Comparison of ENCODE assay signal across 1 mouse cellular context in the genomic region with DNA sequence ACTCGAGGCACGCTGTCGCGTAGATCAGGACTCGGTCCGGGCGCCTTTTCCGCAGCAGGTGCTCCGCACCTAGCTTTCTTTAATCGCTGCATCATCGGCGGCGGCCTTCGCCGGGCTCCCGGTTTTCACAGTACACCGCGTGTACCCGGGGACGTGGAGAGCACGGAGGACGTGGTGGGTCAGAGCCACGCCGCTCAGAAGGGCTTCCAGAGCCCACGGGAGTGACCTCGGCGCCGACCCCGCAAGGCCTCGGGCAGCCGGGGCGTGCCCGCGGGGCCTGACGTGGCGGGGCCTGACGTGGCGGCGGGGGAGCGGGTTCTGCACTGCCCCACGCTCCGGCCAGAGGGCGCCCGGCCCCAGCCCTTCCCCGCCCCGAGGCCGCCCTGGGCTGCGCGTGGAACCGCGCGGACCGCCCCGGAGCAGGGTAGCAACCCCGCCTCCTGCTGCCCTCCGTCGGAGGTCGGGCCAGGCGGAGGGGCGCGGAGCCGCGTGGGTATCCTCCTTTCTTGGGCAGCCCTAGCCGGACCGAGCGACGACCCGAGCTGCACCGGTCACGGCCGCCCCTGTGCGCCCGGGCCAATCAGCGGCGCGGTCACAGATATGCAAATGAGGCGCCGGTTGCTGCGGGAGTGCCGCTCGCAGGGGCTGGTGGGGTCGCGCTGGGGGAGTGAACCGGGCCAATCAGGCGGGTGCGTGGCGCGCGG.
TF ChIP-seq lines count a peak whose summit lies in the region.

No protein-coding gene starts in this region.

TF ChIP-seq in MEL, 35 proteins besides CTCF, POLR2A, EP300 and RAD21 (continued from another document):
- TF ChIP-seq RCOR1 (IDR thresholded peaks at IDR 0.05; ENCODE audit: low read depth, low read length) (no peak), BHLHE40 (IDR thresholded peaks at IDR 0.05; ENCODE audit: borderline replicate concordance, low read depth, low read length) (no peak), POLR2AphosphoS5 (IDR thresholded peaks at IDR 0.05; ENCODE audit: borderline replicate concordance, low read depth, low read length) (no peak), MAZ (IDR thresholded peaks at IDR 0.05; ENCODE audit: low read depth, low read length) (peak; percentile 83; the same call in 1 of the 2 replicates), CHD2 (IDR thresholded peaks at IDR 0.05; ENCODE audit: low read length) (no peak), MEF2A (IDR thresholded peaks at IDR 0.05; ENCODE audit: extremely low read depth, insufficient replicate concordance, low read depth, low read length, poor library complexity, severe bottlenecking) (no peak), E2F4 (IDR thresholded peaks at IDR 0.05; ENCODE audit: borderline replicate concordance, low read depth, low read length) (no peak)
TF ChIP-seq in MEL: peak in this region for 10.
